Mouse (Mus musculus) frontal cortex, postnatal 36 days (tissue): ENCODE results near the gene Cmah.
A peak's percentile ranks its signal among the peaks of the same experiment; 100 is the strongest.

Experiments used
- DNase-seq, 2 experiments: peaks; one replicate each; pipeline ENCODE4 v3.0.0; 2022; ENCODE audit warnings: low spot score in 2 of 2

The Cmah gene

DNA sequence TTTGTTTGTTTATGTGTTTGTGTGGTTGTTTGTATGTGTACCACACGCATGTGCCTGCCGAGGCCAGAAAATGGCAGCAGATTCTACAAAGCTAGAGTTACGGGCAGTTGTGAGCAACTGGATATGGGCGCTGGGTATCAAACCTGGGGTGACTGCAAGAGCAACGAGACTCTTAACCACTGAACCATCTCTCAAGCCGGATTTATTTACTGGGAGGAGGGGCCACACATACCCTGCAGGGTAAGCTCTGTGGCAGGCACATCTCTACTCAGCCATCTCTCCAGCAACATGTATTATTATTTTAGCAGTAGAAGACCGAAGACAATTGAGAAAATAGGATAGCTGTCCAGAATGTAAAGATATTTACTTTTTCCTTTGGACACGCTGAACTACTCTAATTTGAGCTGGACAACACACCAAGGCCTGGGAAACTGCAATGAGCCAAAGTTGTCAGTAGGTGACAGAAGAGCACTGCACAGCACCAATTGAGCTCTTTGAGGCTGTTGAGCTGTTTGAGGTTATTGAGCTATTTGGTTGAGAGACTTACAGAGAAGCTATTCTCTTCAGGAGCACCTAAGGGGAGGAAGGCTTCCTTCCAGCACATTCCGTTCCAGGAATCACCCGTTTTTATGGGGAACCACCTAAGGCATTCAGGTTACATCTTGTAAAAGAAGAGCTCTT is 154.6 kb downstream of the Cmah start:
- peak; percentile 49 to 79 for DNase-seq

DNA sequence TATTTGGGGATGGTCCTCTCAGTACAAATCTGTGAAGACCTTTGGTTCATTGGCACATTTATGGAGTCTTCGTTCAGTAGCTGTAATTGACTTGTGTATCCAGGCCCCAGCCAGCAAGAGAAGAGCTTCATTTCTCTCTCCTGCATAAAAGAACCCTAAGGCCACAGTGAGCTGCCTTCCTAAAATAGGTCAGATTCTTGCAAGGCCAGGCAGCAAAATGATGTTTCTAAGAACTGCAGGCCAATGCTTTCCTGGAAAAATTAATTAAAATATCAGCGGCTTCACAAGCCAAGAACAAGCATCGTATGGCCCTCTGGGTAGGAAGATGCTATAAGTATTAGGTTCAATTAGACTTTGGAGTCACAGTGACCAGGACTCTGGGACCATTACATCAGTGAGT is 156.5 kb downstream of the Cmah start:
- DNase-seq = no peak

DNA sequence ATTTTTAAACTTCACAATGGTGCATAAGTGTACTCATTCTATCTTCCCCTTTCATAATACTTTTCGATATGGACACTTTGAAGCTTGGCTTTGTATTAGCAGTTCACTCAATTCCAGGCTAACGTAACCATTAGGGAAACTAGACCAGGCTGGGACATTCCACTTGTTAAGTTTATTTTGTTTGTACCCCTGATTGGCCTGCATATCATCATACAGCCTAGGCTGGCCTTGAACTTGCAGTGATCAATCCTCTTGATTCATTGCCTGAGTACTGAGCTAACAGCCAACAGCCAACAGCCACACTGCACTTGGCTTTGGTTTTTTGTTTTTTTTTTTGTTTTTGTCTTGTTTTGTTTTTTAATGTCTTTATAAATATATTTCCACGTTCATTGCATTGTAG is 157.6 kb downstream of the Cmah start:
- DNase-seq = no peak

DNA sequence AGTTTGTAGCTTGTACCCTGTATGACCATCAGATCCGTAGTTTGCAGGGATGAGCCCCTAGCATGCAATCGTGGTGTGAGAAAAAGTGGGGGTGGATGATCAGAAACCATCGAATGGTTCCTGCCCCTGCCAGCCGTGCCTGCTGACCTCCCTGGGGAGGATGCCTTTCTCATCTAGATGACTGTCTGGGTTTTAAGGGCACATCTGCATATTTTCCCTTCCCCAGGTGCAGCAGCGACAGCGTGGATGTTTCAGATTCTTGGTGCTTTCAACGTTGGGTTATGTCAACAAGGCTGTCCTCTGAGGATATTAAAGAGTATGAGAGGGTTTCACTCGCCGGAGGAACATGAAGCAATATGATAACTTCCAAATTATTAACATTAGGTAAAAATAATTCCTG is 158.8 kb downstream of the Cmah start:
- no peak for DNase-seq

DNA sequence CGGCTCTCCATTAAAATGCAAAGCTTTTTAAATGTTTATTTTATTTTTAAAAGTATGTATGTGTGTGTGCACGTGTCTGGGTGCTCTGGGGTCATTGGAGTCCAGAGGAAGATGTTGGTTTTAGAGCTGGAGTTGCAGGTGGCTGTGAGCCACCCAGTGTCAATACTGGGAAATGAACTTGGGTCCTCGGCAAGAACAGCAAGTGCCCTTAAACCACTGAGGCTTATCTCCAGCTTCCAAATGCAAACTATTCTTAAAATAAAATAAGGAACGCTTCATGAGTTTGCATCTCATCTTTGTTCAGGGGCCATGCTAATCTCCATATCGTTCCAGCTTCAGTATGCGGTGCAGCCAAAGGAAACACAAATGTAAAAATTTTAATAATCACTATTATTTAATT is 159.2 kb downstream of the Cmah start:
- no peak for DNase-seq

DNA sequence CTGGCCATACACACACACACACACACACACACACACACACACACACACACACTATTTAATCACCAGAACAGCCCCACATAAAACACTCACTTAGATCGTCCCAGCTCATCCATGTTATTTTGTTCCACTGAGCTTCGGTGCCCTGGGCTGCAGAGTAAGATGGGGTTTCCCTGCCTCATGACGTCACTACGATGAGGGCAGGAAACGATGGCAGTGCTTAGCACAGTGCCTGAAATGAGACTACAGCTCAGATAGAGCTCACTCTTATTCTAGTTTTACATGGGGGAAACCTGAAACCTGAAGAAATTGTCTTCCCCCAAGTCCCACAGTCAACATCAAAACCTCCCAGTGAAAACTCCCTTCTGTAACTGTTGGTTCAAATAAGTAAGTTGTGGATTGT is 159.9 kb downstream of the Cmah start:
- no peak for DNase-seq

DNA sequence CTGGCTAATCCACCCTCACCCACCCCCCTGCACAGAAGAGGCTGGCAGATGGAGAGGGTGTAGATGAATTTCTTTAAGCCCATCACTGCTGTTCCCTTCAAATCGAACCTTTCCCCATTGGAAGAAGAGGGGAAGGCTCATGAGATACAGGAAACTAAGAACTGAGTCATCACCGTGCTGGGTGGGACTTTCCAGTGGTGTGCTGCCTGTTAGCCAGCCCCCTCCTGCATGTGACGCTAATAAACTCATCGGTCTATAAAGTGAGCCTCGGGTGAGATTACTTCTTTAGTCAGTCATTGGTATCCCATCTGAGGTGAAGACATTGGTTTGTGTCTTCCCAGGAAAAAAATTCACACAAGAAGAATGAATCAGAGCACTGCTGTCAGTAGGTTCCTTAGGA is 160.3 kb downstream of the Cmah start:
- DNase-seq = no peak

DNA sequence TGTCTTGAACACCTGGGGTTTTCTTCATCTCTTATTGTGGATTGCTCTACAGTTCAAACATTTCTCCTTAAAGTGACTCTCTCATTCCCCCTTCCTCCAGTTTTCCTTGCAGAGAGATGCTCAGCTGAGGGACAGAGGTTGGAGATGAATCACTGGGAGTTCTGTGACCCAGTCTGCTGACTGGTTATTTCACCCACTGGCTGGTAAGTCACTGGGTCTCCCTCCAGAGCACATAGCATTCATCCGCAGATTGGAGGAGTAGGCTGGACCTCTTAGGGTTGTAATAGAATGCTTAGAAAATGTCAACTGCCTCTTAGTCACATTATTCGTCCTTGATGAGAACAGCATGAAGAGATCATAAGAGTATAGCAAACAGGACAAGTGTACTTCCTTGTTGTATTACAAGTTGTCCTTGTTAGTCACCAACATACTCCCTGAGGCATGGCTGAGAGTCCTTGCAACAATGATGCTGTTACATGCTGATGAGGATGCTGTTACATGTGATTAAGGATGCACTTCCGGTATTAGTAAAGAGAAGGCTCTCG is 161.4 kb downstream of the Cmah start:
- DNase-seq = no peak

DNA sequence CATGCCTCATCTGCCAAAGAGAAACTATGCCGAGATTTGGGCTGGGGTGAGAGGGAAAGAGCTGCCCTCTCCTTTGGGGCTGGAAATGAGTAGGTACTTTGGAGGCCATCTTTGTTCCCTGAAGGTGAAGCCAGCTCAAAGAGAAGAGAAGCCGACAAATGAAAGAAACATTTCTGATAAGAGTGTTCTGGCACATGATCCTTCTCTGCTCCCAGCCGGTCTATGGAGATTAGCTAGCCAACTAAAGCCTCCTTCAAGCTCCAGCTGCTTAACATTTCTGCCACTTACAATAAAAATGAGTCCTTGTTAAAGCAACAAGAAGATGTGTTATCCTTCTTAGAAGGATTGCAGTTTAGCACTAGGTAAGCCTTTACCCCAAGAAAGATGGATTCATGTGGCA is 162.3 kb downstream of the Cmah start:
- DNase-seq = no peak

DNA sequence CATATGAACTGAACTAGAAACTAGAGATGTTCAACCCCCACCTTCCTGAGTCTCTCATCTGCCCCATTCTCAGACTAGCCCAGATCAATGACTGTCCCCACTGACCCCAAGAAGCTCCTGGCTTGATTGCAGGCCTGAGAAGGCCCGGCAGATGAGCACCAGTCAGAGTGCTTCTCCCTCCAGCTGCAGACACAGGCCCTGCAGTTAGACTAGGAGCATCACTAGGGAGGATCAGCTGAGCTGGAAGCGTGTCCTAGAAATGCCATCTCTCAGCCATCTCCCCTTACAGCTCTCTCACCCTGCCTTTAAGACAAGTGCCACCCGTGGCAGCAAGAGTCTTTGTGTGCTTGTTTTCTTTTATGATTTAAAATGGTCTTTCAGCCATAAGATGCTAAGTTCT is 162.8 kb downstream of the Cmah start:
- no peak for DNase-seq

DNA sequence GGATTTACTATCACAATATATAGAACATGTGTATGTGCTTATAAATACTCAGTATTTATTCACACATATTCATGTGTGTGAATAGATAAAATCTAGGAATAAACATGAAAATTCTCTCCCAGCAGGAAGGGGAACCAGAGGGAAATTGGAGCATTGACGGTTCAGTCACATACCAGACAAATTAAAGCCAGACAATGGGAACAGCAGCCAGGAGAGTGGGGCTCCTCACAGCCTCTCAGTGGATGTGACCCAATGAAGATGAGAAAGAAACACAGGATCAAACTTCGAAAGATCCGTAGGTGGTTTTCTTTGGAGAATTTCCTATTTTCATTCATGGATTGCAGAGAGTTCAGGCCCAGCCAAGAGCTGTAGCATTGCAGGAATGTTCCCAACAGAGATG is 163.9 kb downstream of the Cmah start:
- DNase-seq = no peak

DNA sequence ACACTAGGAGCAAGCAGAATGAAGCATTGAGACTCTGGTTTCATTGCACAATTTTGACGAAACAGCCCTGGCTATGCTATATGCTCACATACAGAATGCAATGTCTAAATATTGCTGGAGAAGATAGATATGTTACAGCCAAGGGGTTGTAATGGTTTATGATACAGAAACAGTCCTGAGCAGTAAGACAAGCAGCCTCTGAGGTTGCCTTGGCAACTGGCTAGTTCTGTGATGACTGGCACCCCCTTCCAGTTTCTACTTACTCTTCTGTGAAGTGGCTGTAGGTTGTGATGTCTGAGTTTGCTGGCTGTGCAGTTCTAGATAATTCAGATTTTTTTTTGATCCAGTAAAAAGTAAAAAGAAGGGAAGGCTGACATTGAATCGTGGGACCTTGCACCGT is 166.6 kb downstream of the Cmah start:
- DNase-seq = peak in 1 of 2 experiments; percentile 35

DNA sequence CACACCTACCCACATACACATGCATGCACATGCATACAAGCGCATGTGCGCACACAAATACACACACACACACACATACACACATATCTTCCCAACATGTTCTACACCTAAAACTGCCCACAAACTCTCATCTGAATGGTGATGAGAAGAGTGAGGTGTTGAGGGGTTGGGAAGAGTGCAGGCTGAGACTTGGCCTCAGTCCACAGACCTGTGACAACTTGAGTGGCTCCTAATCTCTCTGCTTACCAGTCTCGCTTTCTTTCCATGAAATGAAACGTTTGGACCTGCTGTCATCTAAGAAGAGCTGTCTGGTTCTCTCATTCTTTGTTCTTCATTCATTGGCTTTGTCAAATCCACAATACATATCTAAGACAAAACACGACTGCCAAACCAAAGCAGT is 169.1 kb downstream of the Cmah start:
- no peak for DNase-seq

DNA sequence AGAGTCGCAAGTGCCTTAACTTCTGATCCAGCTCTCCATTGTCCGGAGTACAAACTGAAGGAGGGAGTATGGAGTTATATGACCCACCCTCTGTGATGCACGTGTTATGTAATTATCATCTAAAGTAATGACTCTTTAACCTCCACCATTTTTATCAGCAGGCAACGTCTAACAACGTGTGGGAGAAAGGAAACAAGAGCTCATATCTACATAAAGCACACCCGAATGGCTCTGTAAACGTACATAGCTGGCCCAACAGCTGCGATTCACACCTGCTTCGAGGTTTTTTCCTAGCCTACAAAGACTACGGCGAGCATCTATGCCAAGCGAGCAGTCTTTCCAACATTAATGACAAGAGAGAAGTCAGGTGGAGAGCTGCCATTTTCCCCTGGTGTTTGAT is 169.8 kb downstream of the Cmah start:
- no peak for DNase-seq

DNA sequence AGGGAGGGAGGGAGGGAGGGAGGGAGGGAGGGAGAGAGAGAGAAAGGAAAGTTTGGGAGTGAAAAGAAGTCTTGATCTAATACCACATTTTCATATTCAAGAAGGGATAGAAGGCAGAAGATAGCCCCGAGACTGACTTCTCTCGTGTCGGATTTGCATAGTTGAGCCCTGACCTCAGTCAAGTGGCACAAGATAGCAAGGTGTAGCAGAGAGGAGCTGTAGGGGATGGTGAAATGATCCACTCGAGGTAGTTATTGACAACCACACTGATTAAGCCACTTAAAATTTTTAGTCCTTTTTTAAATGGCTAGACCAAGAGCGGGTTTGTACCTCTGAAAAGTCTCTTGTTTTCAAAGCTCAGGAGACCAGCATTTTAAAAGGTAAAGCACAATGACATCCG is 171.1 kb downstream of the Cmah start:
- no peak for DNase-seq

DNA sequence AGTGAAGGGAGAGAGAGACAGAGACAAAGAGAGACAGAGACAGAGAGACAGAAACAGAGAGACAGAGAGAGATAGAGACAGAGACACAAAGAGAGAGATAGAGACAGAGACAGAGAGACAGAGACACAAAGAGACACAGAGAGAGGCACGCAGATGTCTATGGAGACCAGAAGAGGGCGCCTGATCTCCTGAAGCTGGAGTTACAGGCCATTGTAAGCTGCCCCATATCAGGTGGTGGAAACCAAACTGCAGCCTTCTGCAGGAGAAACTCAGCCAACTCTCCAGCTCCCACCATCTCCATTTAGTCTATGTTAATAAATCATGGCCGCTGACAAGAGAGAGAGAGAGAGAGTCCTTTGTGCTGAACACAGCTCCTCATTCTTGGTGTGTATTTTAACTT is 172.3 kb downstream of the Cmah start:
- peak in 1 of 2 experiments; percentile 45 for DNase-seq

DNA sequence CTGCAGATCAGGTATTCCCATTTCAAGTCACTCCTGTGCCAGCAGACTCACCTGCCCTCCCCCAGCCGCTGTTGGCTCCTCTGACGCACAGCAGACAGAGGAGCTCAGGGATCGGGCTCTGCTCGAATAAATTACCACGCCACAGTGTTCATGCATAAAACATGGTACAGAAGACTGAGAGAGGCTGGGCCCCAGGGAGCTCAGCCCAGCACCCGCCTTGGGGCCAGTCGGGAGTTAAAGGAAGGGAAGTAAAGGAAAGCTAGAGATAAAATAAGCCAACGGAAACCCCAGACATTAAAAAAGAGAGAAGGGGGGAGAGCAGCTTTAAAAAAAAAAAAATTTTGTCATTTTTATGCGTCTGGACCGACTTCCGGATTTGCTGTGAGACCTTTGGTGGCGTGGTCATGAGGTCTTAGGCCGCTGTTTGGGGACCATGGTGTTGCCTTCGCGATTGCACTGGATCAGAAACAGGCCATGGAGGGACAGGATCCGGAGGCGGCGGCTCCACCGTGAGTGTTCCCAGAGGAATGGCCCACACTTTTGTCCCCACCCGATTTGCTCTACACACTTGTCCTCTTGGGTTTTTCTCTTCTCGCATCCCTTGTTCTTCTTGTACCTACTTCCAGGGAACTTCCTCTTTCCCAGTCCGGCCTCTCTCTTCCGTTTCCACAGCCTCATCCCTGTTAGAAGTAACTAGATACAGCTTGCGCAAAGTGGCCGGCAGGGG is 174.1 kb downstream of the Cmah start:
- no peak for DNase-seq

DNA sequence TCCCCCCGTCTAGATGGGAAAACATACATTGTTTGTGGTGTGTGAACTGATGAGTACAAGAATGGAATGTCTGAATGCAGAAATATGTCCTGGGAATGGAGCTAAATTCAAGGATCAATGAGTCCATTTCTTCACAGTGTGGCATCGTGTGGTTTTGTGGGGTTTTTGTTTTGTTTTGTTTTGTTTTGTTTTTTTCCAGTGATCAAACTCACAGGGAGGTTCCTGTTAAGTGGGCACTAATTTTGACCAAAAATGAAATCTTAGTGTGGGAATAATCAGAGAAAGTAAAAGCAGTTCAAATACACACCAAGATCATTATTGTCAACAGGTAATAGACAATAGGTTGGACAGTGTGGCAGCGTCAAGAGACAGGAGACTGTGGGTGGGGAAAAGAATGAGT is 174.7 kb downstream of the Cmah start:
- no peak for DNase-seq

DNA sequence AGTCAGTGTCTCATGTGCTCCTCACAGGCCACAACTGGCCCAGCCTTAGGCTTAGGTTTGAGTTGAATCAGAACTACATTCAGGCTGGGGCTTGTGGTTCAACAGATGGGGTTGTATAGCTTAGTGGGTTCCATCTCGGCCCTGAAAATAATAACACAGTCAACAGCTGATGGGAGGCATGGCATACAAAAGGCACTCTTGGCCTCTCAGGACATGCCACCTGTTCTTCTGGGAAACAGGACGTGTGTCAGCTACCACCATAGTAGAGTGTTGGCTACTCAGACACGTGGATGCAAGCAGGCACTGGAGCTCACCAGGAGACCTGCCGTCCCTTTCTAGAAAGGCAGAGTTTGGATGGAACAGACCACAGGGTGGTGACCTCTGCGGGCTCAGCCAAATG is 178.6 kb downstream of the Cmah start:
- no peak for DNase-seq

DNA sequence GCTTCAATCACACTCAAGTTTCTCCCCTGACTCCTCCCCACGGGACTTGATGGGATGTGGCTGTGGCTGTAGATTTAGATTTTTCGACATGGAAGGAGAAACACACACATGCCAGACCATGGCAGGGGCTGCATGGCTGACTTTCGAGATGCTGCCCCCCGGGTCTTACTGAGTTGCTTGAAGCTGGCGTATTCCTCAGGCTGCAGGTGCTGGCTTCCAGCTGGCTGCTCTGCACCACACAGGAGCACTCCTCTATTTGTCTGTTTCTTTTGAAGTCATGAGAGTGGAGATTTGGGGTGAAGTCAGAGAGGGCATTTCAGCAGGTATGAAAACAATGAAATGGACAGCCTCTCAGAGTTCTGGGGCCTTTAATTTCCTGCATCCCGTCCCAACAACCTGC is 180.0 kb downstream of the Cmah start:
- no peak for DNase-seq

DNA sequence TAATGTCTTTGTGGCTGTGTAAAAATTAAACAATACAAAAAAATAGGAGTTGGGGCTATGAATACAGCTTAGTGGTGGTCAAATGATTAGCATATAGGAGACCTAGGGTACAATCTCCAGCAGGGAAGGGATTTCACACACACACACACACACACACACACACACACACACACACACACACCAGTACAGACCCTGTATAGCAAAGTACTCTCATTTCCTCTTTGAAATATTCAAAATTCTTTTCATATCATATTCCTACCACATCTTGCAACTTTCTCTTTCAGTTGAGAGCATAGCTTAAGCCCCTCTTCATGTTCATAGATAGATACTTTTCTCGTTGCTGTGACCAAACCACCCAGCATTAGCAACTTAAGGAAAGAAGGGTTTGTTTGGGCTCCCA is 181.7 kb downstream of the Cmah start:
- DNase-seq = no peak

DNA sequence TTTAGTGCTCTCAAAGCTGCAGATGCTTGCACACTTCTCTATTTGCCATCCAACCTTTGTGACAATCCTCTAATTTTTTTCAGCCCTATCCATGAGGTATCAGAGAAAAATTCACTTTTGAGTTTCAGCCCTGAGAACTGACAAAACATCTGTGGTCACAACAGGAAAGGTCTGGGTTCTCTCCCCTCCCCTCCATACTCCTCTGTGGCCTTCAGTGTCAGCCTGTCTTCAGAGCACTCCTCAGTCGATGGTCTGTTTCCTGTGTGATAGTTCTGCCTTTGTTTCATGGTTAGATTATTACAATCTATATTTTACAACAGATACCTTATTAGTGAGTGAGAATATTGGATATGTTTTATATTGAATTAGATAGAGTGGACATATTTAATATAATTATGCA is 184.2 kb downstream of the Cmah start:
- no peak for DNase-seq

DNA sequence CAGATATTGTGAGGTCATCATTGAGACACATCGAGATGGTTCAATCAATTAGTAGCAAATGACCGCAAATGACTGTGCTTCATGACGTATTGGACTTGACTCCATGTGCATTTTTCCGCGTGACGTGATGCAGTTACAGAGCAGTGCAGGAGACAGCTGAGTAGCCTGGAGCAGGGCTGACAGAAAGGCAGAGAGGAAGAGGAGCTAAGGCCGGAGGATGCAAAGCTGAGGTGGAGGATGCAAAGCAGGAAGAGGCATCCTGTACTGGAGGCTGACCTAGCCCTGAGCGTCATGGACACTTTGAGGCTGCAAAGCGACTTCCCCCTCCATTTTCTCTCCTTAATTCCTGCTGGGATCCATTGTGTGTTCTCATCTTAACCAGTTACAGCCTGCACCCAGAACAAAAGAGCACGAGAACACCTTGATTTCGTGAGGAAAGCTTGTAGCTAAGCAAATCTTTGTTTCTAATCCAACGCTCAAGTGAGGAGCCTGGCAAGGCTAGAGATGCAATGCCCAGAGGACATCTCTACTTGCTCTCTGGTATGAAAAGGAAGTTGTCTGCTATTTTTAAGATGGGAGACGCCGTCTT is 184.8 kb downstream of the Cmah start:
- DNase-seq = no peak
